Mouse (Mus musculus): ENCODE measurements around the gene Fam25c.

The Fam25c gene

GRCm38 (mm10) chr14:34355301-34355700 lies at the start of gene Fam25c:
Gene Fam25c (minus strand): TSS chr14:34355433.
- DNase-seq (ENCODE audit: low read depth, low spot score): no peak

GRCm38 (mm10) chr14:34403424-34403823 lies 48.2 kb upstream of the Fam25c start:
- no peak for DNase-seq (ENCODE audit: low read depth, low spot score)

- no peak for DNase-seq (ENCODE audit: low read depth, low spot score)
These were observed 47.6 kb upstream of the Fam25c start for GRCm38 (mm10) chr14:34402871-34403270.

- DNase-seq (ENCODE audit: low read depth, low spot score): peak; percentile 92
These were observed 45.9 kb upstream of the Fam25c start for GRCm38 (mm10) chr14:34401135-34401534.

- DNase-seq (ENCODE audit: low read depth, low spot score): no peak
These were observed 44.8 kb upstream of the Fam25c start for GRCm38 (mm10) chr14:34400021-34400420.

GRCm38 (mm10) chr14:34399301-34399700 lies 44.1 kb upstream of the Fam25c start:
- DNase-seq (ENCODE audit: low read depth, low spot score): no peak

- DNase-seq (ENCODE audit: low read depth, low spot score): no peak
These were observed 43.7 kb upstream of the Fam25c start for GRCm38 (mm10) chr14:34398901-34399300.

- no peak for DNase-seq (ENCODE audit: low read depth, low spot score)
These were observed 42.6 kb upstream of the Fam25c start for GRCm38 (mm10) chr14:34397871-34398270.

- no peak for DNase-seq (ENCODE audit: low read depth, low spot score)
These were observed 38.1 kb upstream of the Fam25c start for GRCm38 (mm10) chr14:34393295-34393694.

- peak; percentile 50 for DNase-seq (ENCODE audit: low read depth, low spot score)
These were observed 27.9 kb upstream of the Fam25c start for GRCm38 (mm10) chr14:34382921-34383704.

- DNase-seq (ENCODE audit: low read depth, low spot score): peak; percentile 89
These were observed 23.5 kb upstream of the Fam25c start for GRCm38 (mm10) chr14:34378560-34379331.

GRCm38 (mm10) chr14:34377121-34377520 lies 21.9 kb upstream of the Fam25c start:
- no peak for DNase-seq (ENCODE audit: low read depth, low spot score)

- peak; percentile 75 for DNase-seq (ENCODE audit: low read depth, low spot score)
These were observed 20.7 kb upstream of the Fam25c start for GRCm38 (mm10) chr14:34375941-34376340.

GRCm38 (mm10) chr14:34375415-34375904 lies 20.2 kb upstream of the Fam25c start, which contains the start of gene Mmrn2:
Gene Mmrn2 (plus strand): TSS chr14:34375465.
- DNase-seq (ENCODE audit: low read depth, low spot score): no peak

- DNase-seq (ENCODE audit: low read depth, low spot score): no peak
These were observed 19.3 kb upstream of the Fam25c start, which contains the start of gene Sncg for GRCm38 (mm10) chr14:34374577-34374976. Gene Sncg (minus strand): TSS chr14:34374789.

- DNase-seq (ENCODE audit: low read depth, low spot score): no peak
These were observed 18.3 kb upstream of the Fam25c start for GRCm38 (mm10) chr14:34373581-34373980.

- peak; percentile 58 for DNase-seq (ENCODE audit: low read depth, low spot score)
These were observed 17.4 kb upstream of the Fam25c start for GRCm38 (mm10) chr14:34372646-34373045.

GRCm38 (mm10) chr14:34371763-34372162 lies 16.5 kb upstream of the Fam25c start:
- DNase-seq (ENCODE audit: low read depth, low spot score): no peak

- no peak for DNase-seq (ENCODE audit: low read depth, low spot score)
These were observed 15.7 kb upstream of the Fam25c start for GRCm38 (mm10) chr14:34370921-34371320.

GRCm38 (mm10) chr14:34370203-34370602 lies 15.0 kb upstream of the Fam25c start:
- peak; percentile 27 for DNase-seq (ENCODE audit: low read depth, low spot score)

- no peak for DNase-seq (ENCODE audit: low read depth, low spot score)
These were observed 9.9 kb upstream of the Fam25c start for GRCm38 (mm10) chr14:34365147-34365507.
